Mouse (Mus musculus): Measurements from ENCODE around the gene Sys1.

- no peak for TF ChIP-seq CTCF (IDR thresholded peaks at IDR 0.05; ENCODE audit: borderline replicate concordance, insufficient read depth, low read depth, low read length)
- TF ChIP-seq POLR2A (IDR thresholded peaks at IDR 0.05; ENCODE audit: borderline replicate concordance, insufficient read depth, low read length) = no peak
Measured at GRCm38 (mm10) chr2:164445399-164446085, 11.2 kb upstream of the Sys1 start.

Measured in cerebellum, adult 2 months (tissue).